Mouse (Mus musculus): ENCODE measurements around the gene Adamts2.
A peak's percentile ranks its signal among the peaks of the same experiment; 100 is the strongest.

The Adamts2 gene

GRCm38 (mm10) chr11:50601641-50602355, at the start of gene Adamts2:
Gene Adamts2 (plus strand): TSS chr11:50602084.
- DNase-seq (ENCODE audit: low spot score), result peak; percentile 58

GRCm38 (mm10) chr11:50557064-50557463, 44.8 kb upstream of the Adamts2 start:
- no peak for DNase-seq (ENCODE audit: low spot score)

- no peak for DNase-seq (ENCODE audit: low spot score)
Observed at GRCm38 (mm10) chr11:50559108-50559507, 42.8 kb upstream of the Adamts2 start.

GRCm38 (mm10) chr11:50565466-50566211, 36.2 kb upstream of the Adamts2 start:
- no peak for DNase-seq (ENCODE audit: low spot score)

- no peak for DNase-seq (ENCODE audit: low spot score)
Observed at GRCm38 (mm10) chr11:50571448-50571847, 30.4 kb upstream of the Adamts2 start.

GRCm38 (mm10) chr11:50576521-50576920, 25.4 kb upstream of the Adamts2 start:
- no peak for DNase-seq (ENCODE audit: low spot score)

GRCm38 (mm10) chr11:50587026-50587425, 14.9 kb upstream of the Adamts2 start:
- peak; percentile 47 for DNase-seq (ENCODE audit: low spot score)

- peak; percentile 27 for DNase-seq (ENCODE audit: low spot score)
Observed at GRCm38 (mm10) chr11:50587787-50588186, 14.1 kb upstream of the Adamts2 start.

- DNase-seq (ENCODE audit: low spot score), result peak; percentile 47
Observed at GRCm38 (mm10) chr11:50589060-50589459, 12.8 kb upstream of the Adamts2 start.

- DNase-seq (ENCODE audit: low spot score), result no peak
Observed at GRCm38 (mm10) chr11:50591053-50591452, 10.8 kb upstream of the Adamts2 start.

GRCm38 (mm10) chr11:50592892-50593553, 8.9 kb upstream of the Adamts2 start:
- DNase-seq (ENCODE audit: low spot score), result no peak

- DNase-seq (ENCODE audit: low spot score), result no peak
Observed at GRCm38 (mm10) chr11:50596571-50596970, 5.3 kb upstream of the Adamts2 start.

- DNase-seq (ENCODE audit: low spot score), result no peak
Observed at GRCm38 (mm10) chr11:50599156-50599555, 2.7 kb upstream of the Adamts2 start.

GRCm38 (mm10) chr11:50602356-50603081, 635 bp downstream of the Adamts2 start:
- DNase-seq (ENCODE audit: low spot score), result peak; percentile 39

GRCm38 (mm10) chr11:50603082-50603910, 1.4 kb downstream of the Adamts2 start:
- peak; percentile 52 for DNase-seq (ENCODE audit: low spot score)

- DNase-seq (ENCODE audit: low spot score), result no peak
Observed at GRCm38 (mm10) chr11:50604371-50604770, 2.5 kb downstream of the Adamts2 start.

GRCm38 (mm10) chr11:50611181-50611580, 9.3 kb downstream of the Adamts2 start:
- no peak for DNase-seq (ENCODE audit: low spot score)

GRCm38 (mm10) chr11:50617015-50617543, 15.2 kb downstream of the Adamts2 start:
- no peak for DNase-seq (ENCODE audit: low spot score)

- DNase-seq (ENCODE audit: low spot score), result no peak
Observed at GRCm38 (mm10) chr11:50620926-50621325, 19.0 kb downstream of the Adamts2 start.

GRCm38 (mm10) chr11:50621364-50621763, 19.5 kb downstream of the Adamts2 start:
- DNase-seq (ENCODE audit: low spot score), result no peak

- DNase-seq (ENCODE audit: low spot score), result peak; percentile 46
Observed at GRCm38 (mm10) chr11:50622238-50622726, 20.4 kb downstream of the Adamts2 start.

Data from ovary, postnatal 14 days (tissue).